Mouse (Mus musculus) kidney, embryonic 14.5 days (tissue): ENCODE measurements around the gene Rsu1. TPM values are rescaled to one million over a fixed set of nuclear protein-coding genes. Genes with fewer than 3 reads are reported as not detected.

Source experiments
- ATAC-seq: fragments of 200-750 bp; cut with Nextera tagmentation; 2 replicates; pipeline ENCODE4 v1.8.0; 2017; ENCODE audit warnings: moderate number of reproducible peaks, mild to moderate bottlenecking, moderate TSS enrichment, moderate library complexity; ENCODE audit not compliant: low FRiP score, low TSS enrichment
- H3K27ac ChIP-seq: fragments of 300-500 bp; sonication (generic); 2 replicates; pipeline ENCODE4 v1.5.1; 2014; ENCODE audit warnings: low read depth, mild to moderate bottlenecking, low read length, moderate library complexity, mixed read lengths
- H3K27me3 ChIP-seq: fragments of 300-500 bp; sonication (generic); 2 replicates; pipeline ENCODE4 v1.6.1; 2014; ENCODE audit warnings: mild to moderate bottlenecking, low read length; ENCODE audit not compliant: control insufficient read depth, insufficient read depth
- H3K36me3 ChIP-seq: fragments of 300-500 bp; sonication (generic); 2 replicates; pipeline ENCODE4 v1.6.1; 2014; ENCODE audit warnings: low read length, mixed read lengths; ENCODE audit not compliant: control insufficient read depth, insufficient read depth
- H3K4me1 ChIP-seq: fragments of 300-500 bp; sonication (generic); 2 replicates; pipeline ENCODE4 v1.6.1; 2014; ENCODE audit warnings: low read length, mixed read lengths; ENCODE audit not compliant: control insufficient read depth, insufficient read depth
- H3K4me2 ChIP-seq: fragments of 300-500 bp; sonication (generic); replicated peaks from 2 replicates; pipeline ENCODE4 v1.6.1; 2014; ENCODE audit warnings: low read depth, mild to moderate bottlenecking, low read length
- H3K4me3 ChIP-seq: fragments of 300-500 bp; sonication (generic); 2 replicates; pipeline ENCODE4 v1.5.1; 2014; ENCODE audit warnings: mild to moderate bottlenecking, low read length
- H3K9ac ChIP-seq: fragments of 300-500 bp; sonication (generic); 2 replicates; pipeline ENCODE4 v1.6.1; 2014; ENCODE audit warnings: low read depth, mild to moderate bottlenecking, low read length, moderate library complexity
- H3K9me3 ChIP-seq: fragments of 300-500 bp; sonication (generic); 2 replicates; pipeline ENCODE4 v1.6.1; 2016; ENCODE audit warnings: low read length; ENCODE audit not compliant: control insufficient read depth
- WGBS: fragments of 180-500 bp; shearing (Covaris S2); extraction: QIAGEN DNeasy Blood & Tissue Kit; methylation state at CpG from one replicate; pipeline ENCODE4 v1.1.7; 2014; 5-methylcytosine and 5-hydroxymethylcytosine counted together
- polyA plus RNA-seq: library from polyadenylated mRNA; unstranded; fragments of >200 nt; fragmentation: Nextera tagmentation; extraction: Ambion mirVana; gene quantifications from 2 replicates; pipeline ENCODE4 v1.2.1, GENCODE M21; 2014

Rsu1 gene
- polyA plus RNA-seq, 1 experiment from 2014 or later, result 119 TPM

- H3K9ac ChIP-seq, result no peak overlapping the region
- H3K4me1 ChIP-seq, result peaks cover 4% of the 10 kb centered on the region; the same call in 1 of the 2 replicates
- H3K9me3 ChIP-seq, result no peaks in the 10 kb centered on the region
- H3K4me3 ChIP-seq, result no peak overlapping the region
- no peaks in the 10 kb centered on the region for H3K27me3 ChIP-seq
- no peak for ATAC-seq
- no peak overlapping the region for H3K27ac ChIP-seq
- H3K36me3 ChIP-seq, result peaks cover 3% of the 10 kb centered on the region; the same call in 1 of the 2 replicates
- no peak overlapping the region for H3K4me2 ChIP-seq
- 96% methylated on average over 4 of the region's 4 CpGs for WGBS
These were observed 2.4 kb downstream of the Rsu1 start for GRCm38 (mm10) chr2:13268681-13269293.

DNA sequence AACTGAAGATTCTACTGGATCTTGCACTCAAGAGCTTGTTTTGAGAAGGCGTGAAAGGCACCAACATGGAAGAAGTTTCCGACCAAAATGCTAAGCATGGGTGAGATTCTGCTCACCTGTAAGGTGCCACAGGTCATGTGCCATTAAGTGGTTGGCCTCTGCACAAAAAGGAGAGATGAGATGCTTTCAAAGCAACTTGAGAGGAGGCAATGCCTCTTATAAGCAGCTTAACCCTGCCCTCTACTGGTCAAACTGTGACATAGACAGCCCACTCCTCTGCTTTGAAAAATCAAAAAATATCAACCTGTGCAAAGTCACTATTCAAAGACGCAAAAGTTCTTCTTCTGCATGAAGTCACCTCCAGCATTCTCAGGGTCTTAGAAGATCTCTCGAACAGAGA lies 6.3 kb downstream of the Rsu1 start:
- H3K4me3 ChIP-seq, result no peak overlapping the region
- H3K27ac ChIP-seq, result no peak overlapping the region
- no peaks in the 10 kb centered on the region for H3K9me3 ChIP-seq
- no peak overlapping the region for H3K9ac ChIP-seq
- peaks cover 3% of the 10 kb centered on the region; the same call in 1 of the 2 replicates for H3K36me3 ChIP-seq
- no peaks in the 10 kb centered on the region for H3K4me1 ChIP-seq
- ATAC-seq, result 0 out of 2 replicates have a peak, but pooled peaks have one; percentile 40
- no peaks in the 10 kb centered on the region for H3K27me3 ChIP-seq
- 43% methylated on average over 4 of the region's 4 CpGs for WGBS
- H3K4me2 ChIP-seq, result no peak overlapping the region

- H3K27me3 ChIP-seq, result no peaks in the 10 kb centered on the region
- H3K9ac ChIP-seq, result no peak overlapping the region
- 68% methylated on average over 4 of the region's 4 CpGs for WGBS
- peaks cover 3% of the 10 kb centered on the region; the same call in 1 of the 2 replicates for H3K36me3 ChIP-seq
- H3K9me3 ChIP-seq, result no peaks in the 10 kb centered on the region
- H3K27ac ChIP-seq, result no peak overlapping the region
- no peak overlapping the region for H3K4me3 ChIP-seq
- H3K4me2 ChIP-seq, result no peak overlapping the region
- H3K4me1 ChIP-seq, result no peaks in the 10 kb centered on the region
- ATAC-seq, result no peak
These were observed 8.1 kb downstream of the Rsu1 start for GRCm38 (mm10) chr2:13263150-13263549.

- Histone ChIP-seq H3K4me1 (no peaks in the 10 kb centered on the region), H3K27ac (no peak overlapping the region), H3K27me3 (no peaks in the 10 kb centered on the region), H3K9ac (no peak overlapping the region), H3K4me2 (no peak overlapping the region), H3K4me3 (no peak overlapping the region), H3K36me3 (peaks cover 5% of the 10 kb centered on the region; the same call in 1 of the 2 replicates), H3K9me3 (no peaks in the 10 kb centered on the region)
- no peak for ATAC-seq
- WGBS, result 81% methylated on average over 2 of the region's 2 CpGs
These were observed 12.6 kb downstream of the Rsu1 start for GRCm38 (mm10) chr2:13258606-13259005.

- no peak overlapping the region for H3K4me3 ChIP-seq
- H3K4me2 ChIP-seq, result no peak overlapping the region
- no peaks in the 10 kb centered on the region for H3K9me3 ChIP-seq
- H3K27me3 ChIP-seq, result no peaks in the 10 kb centered on the region
- 0 out of 2 replicates have a peak, but pooled peaks cover 5% of the 10 kb centered on the region for H3K4me1 ChIP-seq
- ATAC-seq, result no peak
- no peaks in the 10 kb centered on the region for H3K36me3 ChIP-seq
- no peak overlapping the region for H3K9ac ChIP-seq
- 28% methylated on average over 9 of the region's 9 CpGs for WGBS
- H3K27ac ChIP-seq, result no peak overlapping the region
These were observed 30.5 kb downstream of the Rsu1 start for GRCm38 (mm10) chr2:13240711-13241110.

DNA sequence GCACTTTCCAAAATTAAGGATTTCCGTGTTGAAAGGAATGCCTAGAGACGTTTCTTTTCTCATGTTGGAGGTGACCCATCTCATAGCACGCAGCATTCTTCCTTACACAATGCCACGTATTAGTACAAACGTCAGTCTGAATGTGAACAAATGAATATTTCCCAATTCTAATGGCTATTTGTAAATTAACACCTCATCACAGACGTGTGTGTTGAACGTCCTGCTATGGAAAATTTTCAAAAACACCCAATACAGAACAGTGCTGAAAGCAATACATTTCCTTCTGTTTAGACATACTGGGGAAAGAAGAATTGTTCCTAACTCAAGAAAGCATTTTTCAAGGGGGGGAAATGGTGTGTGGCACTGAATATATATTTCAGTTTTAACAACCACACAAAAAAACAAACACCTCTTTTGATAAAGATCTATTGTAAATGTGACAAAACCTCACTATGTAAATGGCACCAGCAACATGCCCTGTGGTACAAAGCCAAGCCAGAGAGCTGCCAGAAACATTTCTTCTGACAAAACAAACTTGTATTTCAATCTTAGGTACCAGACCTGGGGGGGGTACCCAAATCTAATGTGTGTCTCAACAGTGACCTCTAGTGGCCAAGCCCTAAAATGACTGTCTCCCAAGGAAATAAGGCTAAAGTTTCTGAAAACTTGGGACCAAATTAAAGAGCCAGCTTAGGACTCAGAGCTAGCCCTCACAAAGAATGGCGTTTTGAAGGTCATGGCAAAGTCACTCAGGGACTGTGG lies 33.9 kb downstream of the Rsu1 start:
- no peak for ATAC-seq
- Histone ChIP-seq H3K27me3 (no peaks in the 10 kb centered on the region), H3K4me3 (no peak overlapping the region), H3K9me3 (no peaks in the 10 kb centered on the region), H3K27ac (no peak overlapping the region), H3K36me3 (no peaks in the 10 kb centered on the region), H3K4me1 (peaks cover 20% of the 10 kb centered on the region; the same call in 1 of the 2 replicates), H3K9ac (no peak overlapping the region), H3K4me2 (no peak overlapping the region)
- 73% methylated on average over 8 of the region's 8 CpGs for WGBS

- no peaks in the 10 kb centered on the region for H3K27me3 ChIP-seq
- WGBS, result 38% methylated on average over 5 of the region's 5 CpGs
- no peak overlapping the region for H3K4me2 ChIP-seq
- H3K36me3 ChIP-seq, result no peaks in the 10 kb centered on the region
- ATAC-seq, result no peak
- no peak overlapping the region for H3K9ac ChIP-seq
- H3K9me3 ChIP-seq, result no peaks in the 10 kb centered on the region
- peaks cover 20% of the 10 kb centered on the region; the same call in 1 of the 2 replicates for H3K4me1 ChIP-seq
- no peak overlapping the region for H3K27ac ChIP-seq
- no peak overlapping the region for H3K4me3 ChIP-seq
These were observed 35.5 kb downstream of the Rsu1 start for GRCm38 (mm10) chr2:13235696-13236095.

DNA sequence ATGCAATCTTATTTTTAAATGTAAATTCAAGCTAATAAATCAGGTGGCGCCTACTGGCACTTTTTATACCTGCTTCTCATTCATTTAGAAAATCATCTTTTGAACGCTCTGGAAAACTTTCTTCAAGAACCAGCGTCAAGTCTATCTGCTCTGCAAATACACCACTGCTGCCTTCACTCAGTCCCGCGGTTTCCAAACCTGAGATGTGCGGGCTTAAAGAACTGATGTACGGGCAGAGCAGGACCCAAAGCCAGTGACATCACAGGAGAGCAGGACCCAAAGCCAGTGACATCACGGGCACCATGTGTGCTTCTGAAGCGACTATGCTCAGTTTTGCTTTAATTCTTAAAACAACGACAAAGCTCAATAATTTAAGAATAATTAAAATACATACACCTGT lies 36.4 kb downstream of the Rsu1 start:
- Histone ChIP-seq H3K4me3 (no peak overlapping the region), H3K27ac (no peak overlapping the region), H3K4me2 (no peak overlapping the region), H3K4me1 (peaks cover 20% of the 10 kb centered on the region; the same call in 1 of the 2 replicates), H3K36me3 (no peaks in the 10 kb centered on the region), H3K9ac (no peak overlapping the region), H3K27me3 (no peaks in the 10 kb centered on the region), H3K9me3 (no peaks in the 10 kb centered on the region)
- WGBS, result 87% methylated on average over 10 of the region's 10 CpGs
- no peak for ATAC-seq

DNA sequence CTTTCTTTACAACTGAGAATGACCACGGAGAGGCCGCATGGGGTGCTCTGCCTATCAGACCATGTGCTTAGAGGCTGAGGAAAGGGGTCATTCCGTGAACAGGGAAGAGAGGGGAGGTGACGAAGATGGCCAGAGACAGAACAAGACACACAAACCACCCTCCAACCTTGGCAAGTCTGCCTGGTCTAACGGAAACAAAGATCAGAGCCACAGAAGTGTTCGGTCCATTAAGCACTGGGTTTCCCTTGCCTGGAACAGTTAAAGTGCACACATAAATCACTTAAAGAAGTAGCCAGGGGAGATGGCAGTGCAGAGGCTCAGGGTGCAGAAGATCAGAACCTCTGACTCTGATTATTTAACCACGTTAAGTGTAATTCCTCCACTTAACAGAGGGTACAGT lies 37.3 kb downstream of the Rsu1 start:
- Histone ChIP-seq H3K4me1 (peaks cover 20% of the 10 kb centered on the region; the same call in 1 of the 2 replicates), H3K9me3 (no peaks in the 10 kb centered on the region), H3K4me3 (no peak overlapping the region), H3K27me3 (no peaks in the 10 kb centered on the region), H3K36me3 (no peaks in the 10 kb centered on the region), H3K4me2 (no peak overlapping the region), H3K27ac (no peak overlapping the region), H3K9ac (no peak overlapping the region)
- 10% methylated on average over 7 of the region's 7 CpGs for WGBS
- ATAC-seq, result peak; percentile 94
